Mouse (Mus musculus): ENCODE measurements at regions not wholly inside any gene's neighbourhood (a gene's known extent, or its start where the extent isn't known, plus 50 kb on each side); places are given as distances from the start of the nearest gene placed in this dataset.

GRCm38 (mm10) chr8:126831312-126832162 is 114.1 kb downstream of the Tomm20 start:
- Histone ChIP-seq H3K4me1 (ENCODE audit: control insufficient read depth in 1 of 2, insufficient read depth in 2 of 2) (peaks cover 30 to 94% of the 10 kb centered on the region in 2 experiments), H3K4me3 (replicated peaks in 1 of 3; ENCODE audit: low read depth in 2 of 3, low read length in 2 of 3, poor library complexity in 1 of 3) (peak overlapping the region in 1 of 3 experiments; percentile 9), H3K9ac (ENCODE audit: insufficient read depth, low read depth) (peak overlapping the region; percentile 45), H3K9me3 (replicated peaks; ENCODE audit: low read length) (no peaks in the 10 kb centered on the region), H3K27ac (ENCODE audit: insufficient read depth, low read depth) (peak overlapping the region; percentile 98), H3K36me3 (replicated peaks in 1 of 2; ENCODE audit: control insufficient read depth in 1 of 2, insufficient read depth in 1 of 2, low read length in 1 of 2) (peaks cover 0 to 17% of the 10 kb centered on the region in 2 experiments), H3K4me2 (ENCODE audit: insufficient read depth, low read depth, poor library complexity, severe bottlenecking) (peak overlapping the region; percentile 53), H3K79me2 (replicated peaks; ENCODE audit: control insufficient read depth, extremely low read depth, insufficient read depth, poor library complexity, severe bottlenecking) (no peaks in the 10 kb centered on the region), H3K27me3 (replicated peaks) (no peaks in the 10 kb centered on the region)
- in situ Hi-C loops (cut with MboI; ENCODE audit: low pct_ligation_motif_present, low pct_unique_long_range_greater_than_20kb, low sequenced_read_pairs) (no loop called here), dilution Hi-C loops (cut with MboI; ENCODE audit: extremely low pct_ligation_motif_present, extremely low pct_unique_long_range_greater_than_20kb, low sequenced_read_pairs) (no loop called here)
- DNase-seq (ENCODE audit: extremely low read depth), result no peak
- peak; percentile 45; the same call in 1 of the 2 replicates for TF ChIP-seq MAX (IDR thresholded peaks at IDR 0.05; ENCODE audit: low read length)
- TF ChIP-seq ZKSCAN1 (IDR thresholded peaks at IDR 0.05; ENCODE audit: borderline replicate concordance, low read depth, low read length), result peak; percentile 51
- no peak for TF ChIP-seq E2F4 (IDR thresholded peaks at IDR 0.05; ENCODE audit: insufficient replicate concordance, low read depth, low read length)
- peak; percentile 69; the same call in 1 of the 2 replicates for TF ChIP-seq BHLHE40 (IDR thresholded peaks at IDR 0.05; ENCODE audit: low read depth, low read length)
- TF ChIP-seq MAZ (IDR thresholded peaks at IDR 0.05; ENCODE audit: low read depth, low read length), result no peak

DNA sequence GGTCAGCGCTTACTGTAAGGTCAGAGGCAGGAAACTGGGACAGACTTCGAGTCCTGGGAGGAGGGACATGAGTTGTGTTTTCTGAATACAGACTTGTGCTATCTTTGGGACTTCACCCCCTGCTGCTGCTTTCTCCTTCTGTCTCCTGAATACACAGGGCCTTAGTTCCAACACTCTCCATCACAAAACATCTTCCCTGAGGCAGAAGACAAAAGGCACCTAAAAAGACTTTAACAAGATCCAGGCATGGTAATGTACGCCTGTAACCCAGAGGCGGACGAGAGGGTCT is 115.5 kb downstream of the Tomm20 start:
- no peak for TF ChIP-seq MXI1 (IDR thresholded peaks at IDR 0.05; ENCODE audit: low read depth, low read length)
- no peak for TF ChIP-seq NRF1 (IDR thresholded peaks at IDR 0.05; ENCODE audit: low read depth, low read length)
- no peak for TF ChIP-seq POLR2AphosphoS2 (IDR thresholded peaks at IDR 0.05; ENCODE audit: low read depth, low read length)
- TF ChIP-seq USF1 (IDR thresholded peaks at IDR 0.05; ENCODE audit: low read depth, low read length), result no peak
- no peak for TF ChIP-seq USF2 (conservative IDR thresholded peaks at IDR 0.05; ENCODE audit: low read depth, low read length)
- TF ChIP-seq MAFK (IDR thresholded peaks at IDR 0.05; ENCODE audit: insufficient replicate concordance, low read length), result no peak
- no peak for TF ChIP-seq SMC3 (IDR thresholded peaks at IDR 0.05; ENCODE audit: low read depth, low read length)
- no peak for TF ChIP-seq CHD1 (IDR thresholded peaks at IDR 0.05; ENCODE audit: low read depth, low read length)
- no peak for TF ChIP-seq RAD21 (IDR thresholded peaks at IDR 0.05; ENCODE audit: low read depth, low read length)
- TF ChIP-seq IRF4 (IDR thresholded peaks at IDR 0.05; ENCODE audit: low read depth, low read length), result no peak
- no peak for TF ChIP-seq JUND (conservative IDR thresholded peaks at IDR 0.05; ENCODE audit: low read depth, low read length)
- no peak for TF ChIP-seq PAX5 (IDR thresholded peaks at IDR 0.05; ENCODE audit: low read length)
- no peak for TF ChIP-seq ZKSCAN1 (IDR thresholded peaks at IDR 0.05; ENCODE audit: borderline replicate concordance, low read depth, low read length)
- no peak for TF ChIP-seq CHD2 (IDR thresholded peaks at IDR 0.05; ENCODE audit: low read length)
- TF ChIP-seq ZC3H11A (IDR thresholded peaks at IDR 0.05; ENCODE audit: low read depth, low read length), result no peak
- TF ChIP-seq BHLHE40 (IDR thresholded peaks at IDR 0.05; ENCODE audit: low read depth, low read length), result no peak
- TF ChIP-seq ETS1 (conservative IDR thresholded peaks at IDR 0.05; ENCODE audit: low read depth, low read length), result no peak
- no peak for TF ChIP-seq ZNF384 (IDR thresholded peaks at IDR 0.05; ENCODE audit: low read depth, low read length)
- no peak for TF ChIP-seq POLR2A (IDR thresholded peaks at IDR 0.05; ENCODE audit: low read depth, low read length)
- no peaks in the 10 kb centered on the region for H3K9me3 ChIP-seq (replicated peaks; ENCODE audit: low read length)
- dilution Hi-C loops (cut with MboI; ENCODE audit: extremely low pct_ligation_motif_present, extremely low pct_unique_long_range_greater_than_20kb, low sequenced_read_pairs) (no loop called here), in situ Hi-C loops (cut with MboI; ENCODE audit: low pct_ligation_motif_present, low pct_unique_long_range_greater_than_20kb, low sequenced_read_pairs) (no loop called here)
- H3K79me2 ChIP-seq (replicated peaks; ENCODE audit: control insufficient read depth, extremely low read depth, insufficient read depth, poor library complexity, severe bottlenecking), result no peaks in the 10 kb centered on the region
- no peak overlapping the region for H3K4me3 ChIP-seq (replicated peaks in 1 of 3; ENCODE audit: low read depth in 2 of 3, low read length in 2 of 3, poor library complexity in 1 of 3)
- H3K4me1 ChIP-seq (ENCODE audit: control insufficient read depth in 1 of 2, insufficient read depth in 2 of 2), result peaks cover 37 to 94% of the 10 kb centered on the region in 2 experiments
- H3K27ac ChIP-seq (ENCODE audit: insufficient read depth, low read depth), result no peak overlapping the region
- H3K9ac ChIP-seq (ENCODE audit: insufficient read depth, low read depth), result no peak overlapping the region
- no peak for DNase-seq (ENCODE audit: extremely low read depth)
- peaks cover 0 to 11% of the 10 kb centered on the region in 2 experiments for H3K36me3 ChIP-seq (replicated peaks in 1 of 2; ENCODE audit: control insufficient read depth in 1 of 2, insufficient read depth in 1 of 2, low read length in 1 of 2)
- H3K27me3 ChIP-seq (replicated peaks), result no peaks in the 10 kb centered on the region
- no peak overlapping the region for H3K4me2 ChIP-seq (ENCODE audit: insufficient read depth, low read depth, poor library complexity, severe bottlenecking)
